Mouse (Mus musculus) layer of hippocampus, adult 2 months (tissue): ENCODE measurements around the gene Stat5b. TPM values are rescaled to one million over a fixed set of nuclear protein-coding genes. Genes with fewer than 3 reads are reported as not detected.

Experiments
- DNase-seq, 2 experiments: peaks; one replicate each; pipeline ENCODE4 v3.0.0; 2022; ENCODE audit warnings: low spot score in 2 of 2
- H3K27ac ChIP-seq: fragments of 200-600 bp; 2 replicates; pipeline ENCODE4 v1.8.1; 2022
- H3K4me3 ChIP-seq: fragments of 200-600 bp; 2 replicates; pipeline ENCODE4 v1.8.1; 2022; ENCODE audit warnings: mild to moderate bottlenecking
- CTCF ChIP-seq: fragments of 200-600 bp; conservative IDR thresholded peaks from 2 replicates; pipeline ENCODE4 v1.8.1; 2022; ENCODE audit warnings: antibody characterized with exemption, mild to moderate bottlenecking, moderate library complexity
- total RNA-seq, 2 experiments: library from RNA; stranded (reverse); gene quantifications; 2 replicates each; pipeline ENCODE4 v1.2.3; 2021

Gene Stat5b
- total RNA-seq, 2 experiments from 2014 or later: 11.6 to 13.8 TPM

DNA sequence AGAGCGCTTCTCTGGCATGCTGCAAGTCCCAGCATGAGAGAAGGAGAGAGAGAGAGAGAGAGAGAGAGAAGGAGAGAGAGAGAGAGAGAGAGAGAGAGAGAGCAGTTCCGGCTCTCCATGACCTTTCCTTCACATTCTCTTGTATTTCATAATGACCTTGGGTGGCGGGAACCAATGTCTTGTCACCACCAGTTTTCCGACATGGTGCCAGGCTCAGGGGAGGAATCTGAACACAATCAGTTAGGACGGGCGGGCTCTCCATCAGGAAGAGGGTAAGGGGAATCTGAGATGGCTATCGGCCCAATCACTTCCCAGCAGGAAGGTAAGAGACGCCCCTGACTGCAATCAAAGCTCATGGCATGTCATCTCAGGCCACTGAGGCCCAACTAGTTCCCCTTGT is 70.3 kb downstream of the Stat5b start:
- Histone ChIP-seq H3K27ac (no peak overlapping the region), H3K4me3 (no peak overlapping the region)
- no peak for DNase-seq
- TF ChIP-seq CTCF: no peak

DNA sequence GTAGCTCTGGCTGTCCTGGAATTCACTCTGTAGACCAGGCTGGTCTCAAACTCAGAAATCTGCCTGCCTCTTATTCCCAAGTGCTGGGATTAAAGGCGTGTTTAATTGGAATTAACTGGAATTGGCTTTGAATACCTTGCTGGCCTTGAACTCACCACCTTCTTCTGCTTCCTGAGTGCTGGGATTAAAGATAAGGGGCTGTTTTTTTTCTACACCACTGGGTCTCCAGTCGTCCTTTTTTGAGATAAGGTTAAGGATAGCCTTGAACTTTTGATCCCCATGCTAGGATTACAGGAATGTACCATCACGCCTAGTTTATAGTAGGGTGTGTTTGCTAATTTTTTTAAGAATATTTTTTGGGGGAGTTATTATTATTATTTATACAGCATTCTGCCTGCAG is 72.5 kb downstream of the Stat5b start:
- DNase-seq: no peak
- no peak overlapping the region for H3K27ac ChIP-seq
- TF ChIP-seq CTCF: no peak
- H3K4me3 ChIP-seq: no peak overlapping the region

DNA sequence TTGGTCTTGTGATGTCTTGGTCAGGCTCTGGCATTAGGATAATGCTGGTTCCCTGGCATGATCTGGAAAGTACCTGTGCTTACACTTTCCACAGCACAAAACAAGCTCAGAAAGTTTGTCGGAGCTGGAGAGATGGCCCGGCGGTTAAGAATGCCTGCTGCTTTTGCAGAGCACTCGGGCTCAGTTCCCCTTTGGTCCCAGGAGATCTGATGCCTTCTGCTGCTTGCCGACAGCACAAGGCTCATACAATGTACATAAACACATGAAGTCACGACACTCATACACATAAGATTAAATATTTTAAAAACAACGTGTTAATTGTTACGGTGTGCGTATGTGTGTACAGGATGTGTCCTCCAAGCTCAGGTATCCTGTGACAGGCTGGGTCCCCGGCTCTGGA is 74.6 kb downstream of the Stat5b start:
- DNase-seq: no peak

DNA sequence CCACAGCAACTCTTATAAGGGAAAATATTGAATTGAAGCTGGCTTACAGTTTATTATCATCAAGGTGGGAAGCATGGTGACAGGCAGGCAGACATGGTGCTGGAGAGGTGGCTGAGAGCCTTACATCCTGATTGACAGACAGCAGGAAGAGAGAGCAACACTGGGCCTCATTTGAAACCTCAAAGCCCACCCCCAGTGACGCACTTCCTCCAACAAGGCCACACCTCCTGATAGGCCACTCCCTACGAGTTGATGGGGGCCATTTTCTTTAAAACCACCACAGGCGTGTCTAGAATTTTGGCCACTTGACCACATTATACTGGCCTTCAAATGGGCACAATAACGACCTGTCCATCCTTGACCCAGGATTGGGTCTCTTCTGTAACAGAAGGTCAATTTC is 76.3 kb downstream of the Stat5b start:
- H3K27ac ChIP-seq: no peak overlapping the region
- no peak for DNase-seq
- no peak overlapping the region for H3K4me3 ChIP-seq
- TF ChIP-seq CTCF: no peak

More for the DNA sequence above, 74.6 kb downstream of the Stat5b start:
- no peak for TF ChIP-seq CTCF
- Histone ChIP-seq H3K27ac (no peak overlapping the region), H3K4me3 (no peak overlapping the region)

DNA sequence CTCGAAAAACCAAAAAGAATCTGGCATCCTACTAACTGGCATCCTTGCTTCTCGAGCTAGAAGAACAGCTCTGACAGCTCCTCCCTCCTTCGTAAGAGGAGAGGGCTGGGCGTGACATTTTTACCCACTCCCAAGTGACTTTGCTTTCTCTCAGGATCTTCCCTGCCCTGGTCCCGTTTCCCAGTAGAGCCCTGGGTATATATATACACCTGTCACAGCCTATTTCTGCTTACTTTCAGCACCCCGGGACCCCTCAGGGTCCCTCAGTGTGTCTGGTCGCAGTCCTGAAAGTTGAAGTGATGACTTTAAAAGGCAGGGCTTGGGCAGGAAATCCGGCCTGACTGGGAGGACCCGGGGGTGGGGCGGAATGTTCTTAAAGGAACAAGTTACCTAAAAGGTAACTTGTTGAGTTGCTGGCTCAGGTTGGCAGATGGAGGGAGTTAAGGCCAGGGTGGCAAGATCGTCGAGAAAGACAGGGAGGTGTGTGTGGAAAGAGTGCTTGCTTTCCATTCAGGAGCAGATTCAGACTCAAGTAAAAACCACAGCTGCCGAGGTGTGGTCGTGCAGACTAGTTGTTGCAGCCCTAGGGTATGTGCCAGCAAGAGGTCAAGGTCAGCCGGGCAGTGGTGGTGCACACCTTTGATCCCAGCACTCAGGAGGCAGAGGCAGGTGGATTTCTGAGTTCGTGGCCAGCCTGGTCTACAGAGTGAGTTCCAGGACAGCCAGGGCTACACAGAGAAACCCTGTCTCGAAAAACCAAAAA is 79.7 kb downstream of the Stat5b start, which contains the start of gene Ghdc:
TSS of gene Ghdc (minus strand) at position 312 of the 763 bp plus-strand sequence.
- H3K27ac ChIP-seq: peak within 1 kb of the TSS; percentile 87
- no peak for TF ChIP-seq CTCF
- peak within 1 kb of the TSS; percentile 66 for H3K4me3 ChIP-seq
- peak; percentile 67 to 79 for DNase-seq

DNA sequence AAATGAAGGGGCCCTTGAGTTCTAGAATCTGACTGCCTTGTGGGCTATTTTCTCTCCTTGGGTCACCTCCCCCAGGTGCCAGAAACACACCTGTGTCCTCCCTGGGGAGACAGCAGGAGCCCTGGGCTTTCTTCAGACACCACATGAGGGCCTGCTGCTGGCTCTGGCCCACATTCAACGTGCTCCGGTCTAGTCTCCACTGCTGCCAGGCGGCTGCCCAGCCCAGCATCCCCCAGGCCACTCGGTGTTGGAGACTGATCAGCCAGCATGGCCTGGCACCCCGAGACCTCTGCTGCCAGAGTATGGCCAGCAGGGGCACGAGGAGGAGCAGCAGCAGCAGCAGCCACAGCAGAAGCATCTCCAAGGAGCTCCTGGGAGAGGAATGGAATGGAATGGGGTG is 80.5 kb downstream of the Stat5b start:
- no peak for TF ChIP-seq CTCF
- DNase-seq: no peak
- H3K4me3 ChIP-seq: peak overlapping the region; percentile 66
- peak overlapping the region; percentile 87 for H3K27ac ChIP-seq

DNA sequence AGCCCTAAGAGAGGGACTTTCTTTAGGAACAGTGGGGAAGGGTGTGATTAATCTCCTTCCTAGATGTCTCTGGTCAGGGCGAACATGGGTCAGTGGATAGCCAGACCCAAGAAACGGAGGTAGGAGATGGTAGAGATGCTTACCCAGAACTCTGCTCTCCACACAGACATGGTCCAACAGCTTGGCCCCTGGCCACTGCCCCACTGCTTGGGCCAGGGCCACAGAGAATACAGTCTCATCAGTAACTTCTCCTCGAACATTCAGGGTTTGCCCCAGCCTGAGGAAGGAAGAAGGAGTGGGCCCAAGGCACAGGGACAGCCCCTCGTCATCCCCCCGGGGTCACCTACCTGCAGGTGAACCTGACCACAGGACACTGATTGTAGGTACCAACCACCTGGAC is 82.7 kb downstream of the Stat5b start:
- no peak overlapping the region for H3K27ac ChIP-seq
- H3K4me3 ChIP-seq: no peak overlapping the region
- DNase-seq: no peak
- no peak for TF ChIP-seq CTCF

DNA sequence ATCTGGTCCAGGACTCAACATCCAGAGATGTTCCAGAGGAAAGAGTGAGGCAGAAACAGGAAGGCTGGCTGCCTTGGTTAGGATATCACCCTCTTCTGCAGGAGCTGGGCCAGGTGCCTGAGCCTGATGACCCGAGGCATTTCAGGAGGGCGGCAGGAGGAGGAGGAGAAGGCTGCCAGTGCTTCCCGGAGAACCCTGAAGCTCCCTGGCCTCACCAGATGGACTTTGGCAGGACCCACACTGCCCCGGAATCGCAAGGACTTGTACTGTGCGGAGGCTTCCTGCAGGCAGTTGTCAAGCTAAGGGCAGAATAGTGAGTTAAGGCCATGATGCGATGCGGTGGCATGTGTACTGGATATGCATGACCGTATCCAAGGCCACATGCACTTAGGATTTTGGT is 83.8 kb downstream of the Stat5b start:
- DNase-seq: no peak

DNA sequence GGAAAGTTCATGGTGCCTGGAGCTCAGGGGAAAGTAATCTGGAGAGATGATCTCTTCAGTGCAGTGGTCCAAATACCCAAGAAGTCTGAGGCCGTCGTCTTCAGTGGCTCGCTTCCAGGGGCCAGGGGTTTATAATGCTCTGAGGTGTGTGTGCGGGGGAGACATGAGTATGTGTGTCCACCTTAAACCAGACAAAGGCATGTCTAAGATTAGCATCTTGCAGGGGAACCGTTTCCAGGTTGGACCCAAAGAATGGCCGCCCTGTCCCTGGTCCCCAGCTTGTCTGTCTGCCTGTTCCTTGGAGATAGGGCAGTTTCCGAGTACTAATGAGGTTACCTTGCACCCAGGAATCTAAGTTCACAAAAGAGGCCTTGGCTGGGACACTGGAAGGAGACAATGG is 87.7 kb downstream of the Stat5b start, which contains the start of gene Hcrt:
TSS of gene Hcrt (minus strand) at position 101 of the 400 bp plus-strand sequence.
- TF ChIP-seq CTCF: no peak

More for the DNA sequence above, 83.8 kb downstream of the Stat5b start:
- Histone ChIP-seq H3K4me3 (no peak overlapping the region), H3K27ac (no peak overlapping the region)
- no peak for TF ChIP-seq CTCF

DNA sequence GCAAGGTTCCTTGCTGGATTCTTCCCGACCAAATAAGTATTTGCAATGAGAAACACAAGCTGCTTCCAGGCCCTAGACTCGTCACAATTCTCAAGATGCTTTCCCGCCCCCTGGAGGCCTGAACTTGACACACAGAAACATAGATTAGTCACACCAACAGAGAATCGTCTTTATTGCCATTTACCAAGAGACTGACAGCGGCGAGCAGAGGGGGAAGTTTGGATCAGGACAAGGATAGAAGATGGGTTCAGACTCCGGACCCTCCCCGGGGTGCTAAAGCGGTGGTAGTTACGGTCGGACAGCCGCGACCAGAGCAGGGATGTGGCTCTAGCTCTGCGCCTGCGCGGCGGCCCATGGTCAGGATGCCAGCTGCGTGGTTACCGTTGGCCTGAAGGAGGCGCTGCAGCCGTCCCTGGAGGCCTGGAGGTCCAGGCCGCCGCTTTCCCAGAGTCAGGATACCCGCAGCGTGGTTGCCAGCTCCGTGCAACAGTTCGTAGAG is 88.9 kb downstream of the Stat5b start:
- peak; percentile 75 to 85 for DNase-seq
- peak overlapping the region; percentile 56 for H3K4me3 ChIP-seq
- peak; percentile 89 for TF ChIP-seq CTCF
- H3K27ac ChIP-seq: peak overlapping the region; percentile 21

More for the DNA sequence above, 87.7 kb downstream of the Stat5b start, which contains the start of gene Hcrt:
- no peak for DNase-seq
- peak within 1 kb of the TSS; percentile 21 for H3K27ac ChIP-seq
- peak within 1 kb of the TSS; percentile 56 for H3K4me3 ChIP-seq

DNA sequence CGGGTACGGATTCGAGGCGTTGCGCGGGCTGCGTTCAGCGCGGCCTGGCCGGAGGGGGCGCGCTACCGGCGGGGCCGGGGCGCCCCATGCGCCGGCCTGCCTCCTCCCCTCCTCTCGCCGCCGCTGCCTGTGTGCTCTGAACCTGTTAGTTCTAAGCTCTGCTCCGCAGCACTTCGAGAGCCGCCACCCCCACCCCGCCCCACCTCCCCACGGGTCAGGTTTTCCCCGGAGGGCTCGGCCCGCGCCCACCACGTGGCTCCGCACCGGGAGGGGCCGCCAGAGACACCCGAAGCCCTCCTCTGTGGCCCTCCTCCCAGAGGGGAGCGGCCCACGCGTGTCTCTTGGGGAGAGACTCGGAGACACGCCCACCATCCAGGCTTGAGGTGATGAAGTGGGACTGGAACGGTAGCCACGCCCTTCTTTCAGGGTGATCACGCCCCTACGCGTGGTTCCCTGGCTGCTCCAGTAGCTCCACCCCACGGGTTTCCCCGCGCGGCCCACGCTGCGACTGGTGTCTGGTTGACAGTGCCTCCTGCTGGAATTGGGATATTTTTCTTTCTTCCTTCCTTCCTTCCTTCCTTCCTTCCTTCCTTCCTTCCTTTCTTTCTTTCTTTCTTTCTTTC is 90.8 kb downstream of the Stat5b start, which contains the start of gene Kcnh4:
TSS of gene Kcnh4 (minus strand) at position 332 of the 623 bp plus-strand sequence.
- H3K4me3 ChIP-seq: peak within 1 kb of the TSS; percentile 56
- peak; percentile 88 to 90 for DNase-seq
- TF ChIP-seq CTCF: peak; percentile 63
- H3K27ac ChIP-seq: peak within 1 kb of the TSS; percentile 62; the same call in 1 of the 2 replicates

DNA sequence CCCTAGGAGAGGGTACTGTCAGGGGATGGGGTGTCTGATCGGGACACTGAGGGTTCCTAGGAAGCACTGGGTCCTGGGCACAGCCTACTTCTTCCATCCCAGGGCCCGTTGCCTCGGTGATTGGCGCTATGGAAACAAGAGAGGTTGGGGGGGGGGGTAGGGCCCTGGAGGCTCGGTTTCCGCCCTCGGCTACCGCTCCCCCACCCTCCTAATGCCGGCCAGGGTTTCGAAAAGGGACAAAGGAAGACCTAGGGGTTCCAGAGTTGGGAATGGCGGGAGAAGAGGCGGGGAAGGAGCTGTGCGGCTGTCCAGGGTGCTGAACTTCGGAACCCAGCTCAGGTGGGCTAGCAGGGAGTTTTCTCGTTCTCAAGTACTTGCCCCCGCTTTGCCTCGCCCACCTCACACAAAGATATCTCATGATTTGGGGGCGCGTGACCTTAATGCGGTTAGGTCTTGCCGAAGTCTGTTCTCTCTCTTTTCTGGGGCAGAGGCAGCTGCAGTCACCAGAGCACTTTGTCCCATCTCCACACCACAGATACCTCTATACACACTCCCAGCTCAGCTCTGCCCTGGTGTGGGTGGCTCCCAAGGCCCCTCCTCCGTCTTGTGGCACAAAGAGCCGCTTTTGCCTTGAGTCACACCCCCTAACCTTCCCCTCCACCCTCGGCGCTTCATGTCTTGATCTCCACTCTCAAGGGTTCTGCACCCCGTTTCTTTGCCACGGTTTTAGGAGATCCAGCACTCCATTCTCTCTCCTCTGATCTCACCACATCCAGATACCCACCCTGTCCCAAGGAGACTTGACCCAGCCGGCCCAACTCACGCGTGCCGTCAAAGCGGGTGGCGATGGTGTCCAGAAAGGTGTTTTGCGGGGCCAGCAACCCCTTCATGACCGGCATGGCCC is 91.6 kb downstream of the Stat5b start:
- peak overlapping the region; percentile 62; the same call in 1 of the 2 replicates for H3K27ac ChIP-seq
- no peak for TF ChIP-seq CTCF
- no peak for DNase-seq
- peak overlapping the region; percentile 56 for H3K4me3 ChIP-seq
